Mouse (Mus musculus) retina, adult 2 months (tissue): ENCODE measurements around the gene Tas2r118.

Experiments used
- DNase-seq: peaks from one replicate; pipeline ENCODE4 v3.0.0-alpha.2; 2012; ENCODE audit warnings: low read depth, low spot score

Tas2r118 gene

GRCm38 (mm10) chr6:23969960-23970359, at the start of gene Tas2r118:
Gene Tas2r118, minus strand, starts transcription at chr6:23970060.
- DNase-seq: no peak

GRCm38 (mm10) chr6:24018320-24018719, 48.5 kb upstream of the Tas2r118 start:
- no peak for DNase-seq

- DNase-seq: no peak
Observed at GRCm38 (mm10) chr6:23993276-23993675, 23.4 kb upstream of the Tas2r118 start.

- DNase-seq: no peak
Observed at GRCm38 (mm10) chr6:23990687-23991387, 21.0 kb upstream of the Tas2r118 start.

GRCm38 (mm10) chr6:23986293-23986692, 16.4 kb upstream of the Tas2r118 start:
- DNase-seq: no peak

GRCm38 (mm10) chr6:23966980-23967379, 2.9 kb downstream of the Tas2r118 start:
- no peak for DNase-seq

GRCm38 (mm10) chr6:23965925-23966324, 3.9 kb downstream of the Tas2r118 start:
- DNase-seq: no peak

- DNase-seq: no peak
Observed at GRCm38 (mm10) chr6:23963741-23964140, 6.1 kb downstream of the Tas2r118 start.

GRCm38 (mm10) chr6:23940776-23941175, 29.1 kb downstream of the Tas2r118 start:
- DNase-seq: no peak

GRCm38 (mm10) chr6:23938575-23939488, 31.0 kb downstream of the Tas2r118 start:
- no peak for DNase-seq

GRCm38 (mm10) chr6:23936414-23936813, 33.4 kb downstream of the Tas2r118 start:
- no peak for DNase-seq

- DNase-seq: no peak
Observed at GRCm38 (mm10) chr6:23923806-23924205, 46.1 kb downstream of the Tas2r118 start.
